ENCODE assay signal across 8 mouse cellular contexts in genomic region chr9:63123451-63124438, GRCm38 (mm10). TPM values are rescaled to one million over a fixed set of nuclear protein-coding genes. Genes with fewer than 3 reads are reported as not detected.
DNase-seq lines count a peak whose midpoint lies in the region; ATAC-seq and TF ChIP-seq lines count a peak whose summit lies in the region.

No protein-coding gene starts in this region.

- no peaks in the 10 kb centered on the region for H3K79me2 ChIP-seq in liver, adult 2 months (ENCODE audit: control insufficient read depth, insufficient read depth, low read length)

- TF ChIP-seq CTCF in kidney, postnatal 0 days (IDR thresholded peaks at IDR 0.05; ENCODE audit: low read depth): peak; percentile 100
- TF ChIP-seq CTCF in liver, adult 2 months (IDR thresholded peaks at IDR 0.05; ENCODE audit: low read depth, low read length): peak; percentile 100

- H3K4me2 ChIP-seq in heart, embryonic 12.5 days: peak overlapping the region; percentile 79
- peak overlapping the region; percentile 76 for H3K4me2 ChIP-seq in kidney, postnatal 0 days (ENCODE audit: low read length)

- H3K36me3 ChIP-seq in erythroblast, embryonic 14.5 days (ENCODE audit: control insufficient read depth): no peaks in the 10 kb centered on the region
- H3K36me3 ChIP-seq in heart, embryonic 12.5 days: no peaks in the 10 kb centered on the region
- H3K36me3 ChIP-seq in kidney, postnatal 0 days (ENCODE audit: insufficient read depth, low read length): no peaks in the 10 kb centered on the region
- no peaks in the 10 kb centered on the region for H3K36me3 ChIP-seq in liver, adult 2 months (ENCODE audit: control insufficient read depth, insufficient read depth, low read length)

- H3K9ac ChIP-seq in heart, embryonic 12.5 days: peak overlapping the region; percentile 71
- H3K9ac ChIP-seq in kidney, postnatal 0 days (ENCODE audit: low read depth, low read length): peak overlapping the region; percentile 64
- peak overlapping the region; percentile 79 for H3K9ac ChIP-seq in liver, adult 2 months (ENCODE audit: low read depth, low read length)

- TF ChIP-seq POLR2A in liver, adult 2 months (IDR thresholded peaks at IDR 0.05; ENCODE audit: extremely low read depth, insufficient read depth, low read length): 0 out of 2 replicates have a peak, but pooled peaks have one; percentile 31

- peak overlapping the region; percentile 45 for H3K27ac ChIP-seq in heart, embryonic 12.5 days (ENCODE audit: poor library complexity, severe bottlenecking)
- peak overlapping the region; percentile 38 for H3K27ac ChIP-seq in kidney, postnatal 0 days
- peak overlapping the region; percentile 59 for H3K27ac ChIP-seq in liver, adult 2 months (replicated peaks; ENCODE audit: insufficient read depth, low read depth, low read length)

- WGBS in heart, embryonic 12.5 days: 6% methylated on average over 30 of the region's 30 CpGs
- WGBS in kidney, postnatal 0 days: 6% methylated on average over 30 of the region's 30 CpGs
- 2% methylated on average over 30 of the region's 30 CpGs for WGBS in liver, adult 2 months

- peak overlapping the region; percentile 53 for H3K4me3 ChIP-seq in erythroblast, embryonic 14.5 days (replicated peaks)
- H3K4me3 ChIP-seq in heart, embryonic 12.5 days: peak overlapping the region; percentile 53
- H3K4me3 ChIP-seq in kidney, postnatal 0 days (replicated peaks; ENCODE audit: low read depth, low read length): peak overlapping the region; percentile 34
- H3K4me3 ChIP-seq in liver, adult 2 months (ENCODE audit: insufficient read depth, low read depth, low read length): peak overlapping the region; percentile 66

- ATAC-seq in heart, embryonic 12.5 days (ENCODE audit: insufficient number of reproducible peaks, low FRiP score): peak; percentile 91
- peak; percentile 96 for ATAC-seq in kidney, postnatal 0 days (replicated peaks; ENCODE audit: low FRiP score, low read depth)
- ATAC-seq in monocyte, adult 5-6 weeks (replicated peaks; ENCODE audit: insufficient number of reproducible peaks, low FRiP score, low TSS enrichment, poor library complexity, severe bottlenecking): peak; percentile 99

- peak; percentile 94 for DNase-seq in CD4-positive, CD25-positive, alpha-beta regulatory T cell, adult 2 months (ENCODE audit: low read depth, low spot score)
- peak; percentile 62 for DNase-seq in brain, embryonic 18.5 days (ENCODE audit: low read depth, low spot score)
- peak; percentile 97 for DNase-seq in kidney, postnatal 0 days (ENCODE audit: low spot score)
- DNase-seq in liver, adult 2 months (ENCODE audit: extremely low read depth, low read depth, low spot score): peak; percentile 75
- peak; percentile 79 to 81 for DNase-seq in spleen, postnatal 36 days (ENCODE audit: low spot score in 2 of 2)

- no peaks in the 10 kb centered on the region for H3K9me3 ChIP-seq in erythroblast, embryonic 14.5 days (ENCODE audit: control insufficient read depth, low read length)
- no peaks in the 10 kb centered on the region for H3K9me3 ChIP-seq in heart, embryonic 12.5 days (replicated peaks)
- H3K9me3 ChIP-seq in kidney, postnatal 0 days (replicated peaks; ENCODE audit: low read length): no peaks in the 10 kb centered on the region

- H3K4me1 ChIP-seq in erythroblast, embryonic 14.5 days (ENCODE audit: control insufficient read depth): peaks cover 10% of the 10 kb centered on the region
- H3K4me1 ChIP-seq in heart, embryonic 12.5 days (replicated peaks): no peaks in the 10 kb centered on the region
- no peaks in the 10 kb centered on the region for H3K4me1 ChIP-seq in kidney, postnatal 0 days (replicated peaks; ENCODE audit: insufficient read depth, low read length)
- H3K4me1 ChIP-seq in liver, adult 2 months (ENCODE audit: control insufficient read depth, insufficient read depth, low read length): no peaks in the 10 kb centered on the region

- peaks cover 8% of the 10 kb centered on the region for H3K27me3 ChIP-seq in erythroblast, embryonic 14.5 days (ENCODE audit: control insufficient read depth)
- no peaks in the 10 kb centered on the region for H3K27me3 ChIP-seq in heart, embryonic 12.5 days (replicated peaks)
- H3K27me3 ChIP-seq in kidney, postnatal 0 days (ENCODE audit: insufficient read depth, low read length): no peaks in the 10 kb centered on the region
- no peaks in the 10 kb centered on the region for H3K27me3 ChIP-seq in liver, adult 2 months (ENCODE audit: control insufficient read depth, insufficient read depth, low read length)

RNA-seq across cellular contexts. Expression of gene Skor1, which starts 25.0 kb away (rescaled TPM):
- 0.01 TPM in 1 of 2 replicates, not detected in the other for polyA plus RNA-seq in erythroblast, embryonic 14.5 days (2012)
- polyA plus RNA-seq in heart, embryonic 12.5 days (2016; fragmentation: Nextera tagmentation; extraction: Ambion mirVana): not detected in 2 replicates
- polyA plus RNA-seq in kidney, postnatal 0 days (2015; fragmentation: Nextera tagmentation; extraction: Ambion mirVana): not detected in 2 replicates
- not detected in 2 replicates for total RNA-seq in liver, adult 2 months (2014; rRNA removed)
- polyA plus RNA-seq in liver, adult 2 months (2012; rRNA removed): not detected in 2 replicates
- not detected in 3 replicates for total RNA-seq in monocyte, adult 5-6 weeks (2017)

Comparison
In these comparisons a context has a peak if more than half of its experiments do, and no peak if none do; other contexts are left out.
1. Peak in every context shown above with its lines: DNase-seq, ATAC-seq, H3K4me3 ChIP-seq and H3K27ac ChIP-seq.